Mouse (Mus musculus): ENCODE data around the gene Rnf19b. TPM values are rescaled to one million over a fixed set of nuclear protein-coding genes. Genes with fewer than 3 reads are reported as not detected.

Rnf19b gene
- polyA plus RNA-seq (2015; fragmentation: Nextera tagmentation; extraction: Ambion mirVana): 5.6 and 7.0 TPM in 2 replicates

DNA sequence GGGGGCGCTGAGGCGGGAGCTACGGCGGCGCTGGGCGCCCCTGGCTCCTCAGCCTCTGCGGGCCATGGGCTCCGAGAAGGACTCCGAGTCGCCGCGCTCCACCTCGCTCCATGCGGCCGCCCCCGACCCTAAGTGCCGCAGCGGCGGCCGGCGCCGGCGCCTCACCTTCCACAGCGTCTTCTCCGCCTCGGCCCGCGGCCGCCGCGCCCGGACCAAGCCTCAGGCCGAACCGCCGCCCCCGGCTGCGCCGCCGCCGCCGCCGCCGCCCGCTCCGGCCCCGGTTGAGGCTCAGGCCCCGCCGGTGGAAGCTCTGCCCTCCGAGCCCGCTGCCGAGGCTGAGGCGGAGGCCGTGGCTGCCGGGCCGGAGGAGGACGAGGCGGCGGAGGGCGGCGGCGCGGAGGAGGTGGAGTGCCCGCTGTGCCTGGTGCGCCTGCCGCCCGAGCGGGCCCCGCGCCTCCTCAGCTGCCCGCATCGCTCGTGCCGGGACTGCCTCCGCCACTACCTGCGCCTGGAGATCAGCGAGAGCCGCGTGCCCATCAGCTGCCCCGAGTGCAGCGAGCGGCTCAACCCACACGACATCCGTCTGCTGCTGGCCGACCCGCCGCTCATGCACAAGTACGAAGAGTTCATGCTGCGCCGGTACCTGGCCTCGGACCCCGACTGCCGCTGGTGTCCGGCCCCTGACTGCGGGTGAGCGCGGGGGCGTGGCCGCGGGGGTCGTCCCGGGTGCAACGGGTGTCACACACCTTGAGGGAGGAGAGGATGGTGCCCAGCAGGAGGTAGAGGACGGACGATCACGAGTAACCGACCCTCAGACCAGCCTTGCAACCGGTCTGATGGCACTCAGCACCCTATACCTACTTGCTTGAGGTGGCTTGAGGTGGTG, at the start of gene Rnf19b:
TSS of gene Rnf19b (plus strand) at position 65 of the 886 bp plus-strand sequence.
- no peaks in the 10 kb centered on the region for H3K27me3 ChIP-seq (replicated peaks; ENCODE audit: control insufficient read depth, insufficient read depth, low read length)
- H3K9ac ChIP-seq (ENCODE audit: low read depth, low read length): peak within 1 kb of the TSS; percentile 84
- no peaks in the 10 kb centered on the region for H3K9me3 ChIP-seq (ENCODE audit: control insufficient read depth, low read length)
- H3K27ac ChIP-seq (ENCODE audit: low read length): peak within 1 kb of the TSS; percentile 86
- WGBS: under 1% methylated on average over 71 of the region's 107 CpGs
- peak; percentile 81 for ATAC-seq
- H3K4me1 ChIP-seq (ENCODE audit: control insufficient read depth, insufficient read depth, low read length): peaks cover 17% of the 10 kb centered on the region
- H3K4me3 ChIP-seq (ENCODE audit: low read length): peak within 1 kb of the TSS; percentile 84
- H3K4me2 ChIP-seq (ENCODE audit: low read depth, low read length): peak within 1 kb of the TSS; percentile 98
- no peaks in the 10 kb centered on the region for H3K36me3 ChIP-seq (ENCODE audit: control insufficient read depth, insufficient read depth, low read length)

DNA sequence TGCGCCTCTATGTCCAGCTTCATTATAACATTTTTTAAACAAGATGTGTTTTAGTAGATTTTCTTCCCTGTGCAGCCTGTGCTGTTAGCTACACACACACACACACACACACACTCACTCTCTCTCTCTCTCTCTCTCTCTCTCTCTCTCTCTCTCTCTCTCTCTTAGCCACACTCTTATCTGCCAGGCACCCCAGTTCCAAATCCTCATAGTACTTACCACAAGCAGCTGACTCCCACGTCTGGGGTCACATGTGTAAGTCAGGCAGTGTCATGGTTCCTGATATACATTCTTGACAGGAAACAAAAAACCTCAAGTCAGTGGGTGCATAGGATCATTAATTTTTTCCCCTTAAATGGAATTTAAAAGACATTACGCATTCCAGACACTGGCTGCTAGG, 49.4 kb upstream of the Rnf19b start:
- no peaks in the 10 kb centered on the region for H3K9me3 ChIP-seq (ENCODE audit: control insufficient read depth, low read length)
- peaks cover 24% of the 10 kb centered on the region for H3K36me3 ChIP-seq (ENCODE audit: control insufficient read depth, insufficient read depth, low read length)
- H3K27ac ChIP-seq (ENCODE audit: low read length): no peak overlapping the region
- H3K9ac ChIP-seq (ENCODE audit: low read depth, low read length): no peak overlapping the region
- no peak for ATAC-seq
- 62% methylated on average over 3 of the region's 3 CpGs for WGBS
- H3K4me1 ChIP-seq (ENCODE audit: control insufficient read depth, insufficient read depth, low read length): no peaks in the 10 kb centered on the region
- H3K4me2 ChIP-seq (ENCODE audit: low read depth, low read length): no peak overlapping the region
- H3K4me3 ChIP-seq (ENCODE audit: low read length): no peak overlapping the region
- no peaks in the 10 kb centered on the region for H3K27me3 ChIP-seq (replicated peaks; ENCODE audit: control insufficient read depth, insufficient read depth, low read length)

DNA sequence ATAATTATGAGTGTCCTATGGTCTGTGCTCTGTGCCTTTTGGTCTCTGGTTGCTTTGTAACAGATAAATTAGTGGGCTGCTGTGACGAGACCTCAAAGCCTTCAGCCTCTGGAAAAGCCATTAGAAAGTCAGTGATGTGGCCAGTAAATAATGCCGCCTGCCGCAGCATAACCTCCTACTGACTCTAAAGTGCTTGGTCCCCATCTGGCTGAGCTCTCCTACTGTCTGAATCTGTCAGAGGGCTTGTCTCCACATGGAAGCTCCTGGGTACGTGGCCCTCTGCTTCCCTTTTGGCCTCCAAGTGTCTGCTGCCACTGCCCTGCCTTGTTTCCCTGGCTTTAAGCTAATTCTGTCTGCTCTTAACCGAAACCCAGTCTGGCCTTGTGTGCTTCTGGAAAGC, 48.5 kb upstream of the Rnf19b start:
- WGBS: 79% methylated on average over 5 of the region's 5 CpGs

DNA sequence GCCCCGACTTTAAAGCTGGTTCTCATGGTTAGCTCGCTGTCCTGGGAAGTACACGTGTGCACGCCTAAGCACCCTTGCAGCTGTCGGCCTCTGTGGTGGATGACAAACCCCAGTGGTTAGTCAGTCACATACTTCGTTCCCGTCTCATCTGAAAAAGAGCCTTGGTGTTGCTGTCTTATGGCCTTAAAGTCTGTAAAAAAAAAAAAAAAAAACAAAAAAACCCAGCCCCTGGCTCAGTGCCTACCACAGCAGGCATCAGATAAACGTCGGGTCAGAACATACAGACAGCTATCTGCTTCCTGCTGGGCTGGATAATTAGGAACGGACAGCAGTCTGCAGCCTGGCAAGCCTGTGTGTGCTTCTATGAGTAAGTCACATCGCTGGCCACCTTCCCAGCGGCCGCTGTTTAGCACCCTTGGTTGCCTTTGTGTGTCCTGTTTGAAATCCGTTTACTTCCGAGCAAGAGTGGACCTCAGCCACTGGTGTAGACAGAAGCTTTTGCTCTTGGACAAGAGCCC, 46.4 kb upstream of the Rnf19b start:
- H3K27ac ChIP-seq (ENCODE audit: low read length): no peak overlapping the region
- no peaks in the 10 kb centered on the region for H3K27me3 ChIP-seq (replicated peaks; ENCODE audit: control insufficient read depth, insufficient read depth, low read length)
- H3K36me3 ChIP-seq (ENCODE audit: control insufficient read depth, insufficient read depth, low read length): peaks cover 17% of the 10 kb centered on the region
- no peaks in the 10 kb centered on the region for H3K9me3 ChIP-seq (ENCODE audit: control insufficient read depth, low read length)
- WGBS: 57% methylated on average over 15 of the region's 15 CpGs
- H3K9ac ChIP-seq (ENCODE audit: low read depth, low read length): no peak overlapping the region
- H3K4me2 ChIP-seq (ENCODE audit: low read depth, low read length): no peak overlapping the region
- no peaks in the 10 kb centered on the region for H3K4me1 ChIP-seq (ENCODE audit: control insufficient read depth, insufficient read depth, low read length)
- H3K4me3 ChIP-seq (ENCODE audit: low read length): no peak overlapping the region
- no peak; the same call in 1 of the 2 replicates for ATAC-seq

More for the DNA sequence above, 48.5 kb upstream of the Rnf19b start:
- Histone ChIP-seq H3K9ac (ENCODE audit: low read depth, low read length) (no peak overlapping the region), H3K9me3 (ENCODE audit: control insufficient read depth, low read length) (no peaks in the 10 kb centered on the region), H3K27ac (ENCODE audit: low read length) (no peak overlapping the region), H3K36me3 (ENCODE audit: control insufficient read depth, insufficient read depth, low read length) (peaks cover 22% of the 10 kb centered on the region), H3K4me3 (ENCODE audit: low read length) (no peak overlapping the region), H3K4me1 (ENCODE audit: control insufficient read depth, insufficient read depth, low read length) (no peaks in the 10 kb centered on the region), H3K4me2 (ENCODE audit: low read depth, low read length) (no peak overlapping the region), H3K27me3 (replicated peaks; ENCODE audit: control insufficient read depth, insufficient read depth, low read length) (no peaks in the 10 kb centered on the region)
- no peak for ATAC-seq

DNA sequence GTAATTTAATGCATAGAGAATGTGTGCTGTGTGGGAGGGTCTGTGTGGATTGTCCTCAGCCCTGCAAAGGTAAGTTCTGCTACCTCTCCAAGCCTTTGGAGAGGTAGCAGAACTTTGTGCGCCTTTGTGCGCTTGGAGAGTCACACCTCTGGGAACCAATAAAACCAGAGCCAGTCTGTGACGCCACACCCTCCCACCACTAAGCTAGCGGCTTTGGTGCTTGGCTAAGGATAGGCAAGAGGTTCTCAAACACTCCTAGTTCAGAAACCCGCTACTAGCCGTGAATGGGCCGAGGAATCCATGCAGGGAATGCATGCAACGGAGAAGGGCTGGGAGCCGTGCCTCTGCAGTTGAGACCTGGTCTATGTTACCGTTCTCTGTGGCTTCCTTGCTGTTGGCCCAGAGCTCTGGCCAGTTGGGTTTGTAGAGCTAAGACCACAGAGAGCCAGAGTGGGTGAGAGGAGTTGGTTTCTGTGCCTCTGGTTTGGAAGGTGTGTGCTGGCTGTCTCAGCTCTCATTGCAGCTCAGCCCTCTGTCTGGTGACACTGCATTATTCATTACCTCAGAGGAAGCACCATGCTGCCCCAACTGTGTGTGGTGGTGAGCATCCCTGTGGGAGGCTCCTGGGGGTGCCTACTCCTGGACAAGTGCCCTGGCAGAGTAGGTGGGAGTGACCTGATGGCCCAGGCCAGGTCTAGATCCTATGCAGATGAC, 44.8 kb upstream of the Rnf19b start:
- H3K9me3 ChIP-seq (ENCODE audit: control insufficient read depth, low read length): no peaks in the 10 kb centered on the region
- no peak overlapping the region for H3K9ac ChIP-seq (ENCODE audit: low read depth, low read length)
- H3K4me3 ChIP-seq (ENCODE audit: low read length): no peak overlapping the region
- no peaks in the 10 kb centered on the region for H3K27me3 ChIP-seq (replicated peaks; ENCODE audit: control insufficient read depth, insufficient read depth, low read length)
- no peak overlapping the region for H3K27ac ChIP-seq (ENCODE audit: low read length)
- 47% methylated on average over 10 of the region's 10 CpGs for WGBS
- ATAC-seq: no peak
- H3K4me2 ChIP-seq (ENCODE audit: low read depth, low read length): no peak overlapping the region
- peaks cover 3% of the 10 kb centered on the region; the same call in 1 of the 2 replicates for H3K36me3 ChIP-seq (ENCODE audit: control insufficient read depth, insufficient read depth, low read length)
- H3K4me1 ChIP-seq (ENCODE audit: control insufficient read depth, insufficient read depth, low read length): no peaks in the 10 kb centered on the region

DNA sequence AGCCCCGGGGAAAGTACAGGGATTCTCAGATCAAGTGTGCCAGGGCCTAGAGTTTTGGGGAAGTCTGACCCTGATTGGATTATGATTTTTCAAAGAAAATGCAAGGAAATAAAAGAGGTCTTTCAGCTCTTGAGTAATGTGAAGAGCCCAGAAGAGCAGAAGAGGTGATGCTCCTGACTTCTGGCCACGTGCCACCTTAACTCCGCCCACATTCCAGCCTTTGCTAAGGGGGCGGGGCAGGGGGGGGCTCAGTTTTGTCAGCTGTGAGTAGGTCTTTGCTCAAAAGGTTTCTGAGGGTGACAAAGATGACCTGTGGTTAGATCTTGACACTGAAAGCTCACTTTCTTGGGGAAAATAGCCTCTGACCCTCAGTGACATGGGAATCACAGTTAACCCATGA, 41.7 kb upstream of the Rnf19b start:
- WGBS: 26% methylated on average over 4 of the region's 4 CpGs
- Histone ChIP-seq H3K4me2 (ENCODE audit: low read depth, low read length) (no peak overlapping the region), H3K9me3 (ENCODE audit: control insufficient read depth, low read length) (no peaks in the 10 kb centered on the region), H3K4me1 (ENCODE audit: control insufficient read depth, insufficient read depth, low read length) (no peaks in the 10 kb centered on the region), H3K4me3 (ENCODE audit: low read length) (no peak overlapping the region), H3K27me3 (replicated peaks; ENCODE audit: control insufficient read depth, insufficient read depth, low read length) (no peaks in the 10 kb centered on the region), H3K9ac (ENCODE audit: low read depth, low read length) (no peak overlapping the region), H3K36me3 (ENCODE audit: control insufficient read depth, insufficient read depth, low read length) (no peaks in the 10 kb centered on the region), H3K27ac (ENCODE audit: low read length) (no peak overlapping the region)
- ATAC-seq: no peak

DNA sequence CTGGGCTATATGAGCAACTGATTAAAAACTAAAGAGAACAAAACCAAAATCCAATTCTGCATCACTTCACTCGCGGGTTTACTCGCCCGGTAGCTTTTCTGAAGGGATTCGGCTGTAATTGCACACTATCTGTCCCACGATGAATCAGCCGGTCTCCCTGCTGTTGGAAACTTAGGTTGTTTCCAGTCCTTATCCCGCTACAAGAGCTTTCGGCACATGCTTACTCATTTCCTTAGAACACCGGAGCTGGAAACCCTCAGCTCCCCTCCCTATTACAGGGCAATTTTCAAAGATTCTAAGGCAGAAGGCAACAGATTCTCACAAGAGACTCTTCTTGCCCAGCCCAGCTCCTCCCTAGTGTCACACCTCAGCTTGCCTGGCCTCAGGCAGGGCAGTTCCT, 40.9 kb upstream of the Rnf19b start:
- WGBS: 88% methylated on average over 10 of the region's 10 CpGs
- no peak for ATAC-seq

DNA sequence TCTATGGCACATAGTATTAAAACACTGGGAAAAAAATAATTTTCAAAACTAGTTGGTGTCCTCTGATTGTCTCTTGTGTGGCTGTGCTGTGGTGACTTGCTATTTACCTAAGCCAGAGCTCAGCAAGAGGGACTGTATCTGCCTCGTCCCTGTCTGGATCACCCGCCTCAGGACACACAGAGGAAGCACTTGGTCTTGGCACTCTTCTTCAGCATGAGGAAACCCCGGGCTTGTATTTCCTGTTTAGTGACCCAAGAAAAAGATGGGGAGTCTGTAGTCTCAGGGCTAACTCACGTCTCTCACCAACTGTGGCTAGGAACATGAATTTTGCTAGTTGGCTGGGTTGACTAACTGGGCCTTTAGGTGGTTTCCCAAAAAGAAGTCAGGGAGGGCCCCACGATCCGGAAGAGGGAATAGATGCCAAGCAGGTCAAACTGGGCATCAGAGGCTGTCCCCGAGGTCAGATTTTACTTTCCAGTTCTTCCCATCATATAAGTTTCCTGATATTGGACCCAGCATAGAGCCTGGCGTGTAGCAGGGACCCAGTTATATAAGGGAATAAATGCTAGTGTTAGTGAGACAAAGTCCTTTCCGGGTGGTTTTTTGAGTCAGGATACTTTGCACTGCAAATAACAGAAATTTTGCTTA, 39.2 kb upstream of the Rnf19b start:
- no peaks in the 10 kb centered on the region for H3K36me3 ChIP-seq (ENCODE audit: control insufficient read depth, insufficient read depth, low read length)
- no peak overlapping the region for H3K4me2 ChIP-seq (ENCODE audit: low read depth, low read length)
- H3K9ac ChIP-seq (ENCODE audit: low read depth, low read length): no peak overlapping the region
- no peak overlapping the region for H3K27ac ChIP-seq (ENCODE audit: low read length)
- 82% methylated on average over 9 of the region's 9 CpGs for WGBS
- no peaks in the 10 kb centered on the region for H3K27me3 ChIP-seq (replicated peaks; ENCODE audit: control insufficient read depth, insufficient read depth, low read length)
- no peak overlapping the region for H3K4me3 ChIP-seq (ENCODE audit: low read length)
- H3K4me1 ChIP-seq (ENCODE audit: control insufficient read depth, insufficient read depth, low read length): no peaks in the 10 kb centered on the region
- no peaks in the 10 kb centered on the region for H3K9me3 ChIP-seq (ENCODE audit: control insufficient read depth, low read length)
- ATAC-seq: no peak

More for the DNA sequence above, 40.9 kb upstream of the Rnf19b start:
- Histone ChIP-seq H3K9me3 (ENCODE audit: control insufficient read depth, low read length) (no peaks in the 10 kb centered on the region), H3K4me3 (ENCODE audit: low read length) (no peak overlapping the region), H3K36me3 (ENCODE audit: control insufficient read depth, insufficient read depth, low read length) (no peaks in the 10 kb centered on the region), H3K9ac (ENCODE audit: low read depth, low read length) (no peak overlapping the region), H3K4me2 (ENCODE audit: low read depth, low read length) (no peak overlapping the region), H3K27me3 (replicated peaks; ENCODE audit: control insufficient read depth, insufficient read depth, low read length) (no peaks in the 10 kb centered on the region), H3K27ac (ENCODE audit: low read length) (no peak overlapping the region), H3K4me1 (ENCODE audit: control insufficient read depth, insufficient read depth, low read length) (no peaks in the 10 kb centered on the region)

DNA sequence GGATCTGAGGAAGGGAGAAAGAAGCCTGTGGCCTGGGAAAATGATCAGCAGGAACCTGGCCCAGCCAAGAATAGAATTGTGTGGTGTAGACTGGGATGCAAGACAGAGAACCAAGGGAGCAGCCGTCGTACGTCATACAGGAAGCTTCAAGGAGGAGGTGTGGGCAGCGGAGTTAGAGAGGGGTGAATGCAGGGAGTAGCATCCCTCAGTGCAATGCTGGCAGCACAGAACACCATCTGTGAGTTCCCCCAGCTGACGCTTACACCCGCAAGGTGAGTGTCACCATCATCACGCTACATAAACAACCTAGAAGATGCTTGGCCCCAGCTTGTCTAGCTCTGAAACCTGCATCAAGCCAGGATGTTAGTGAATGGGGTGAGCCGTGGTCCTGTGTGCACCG, 38.3 kb upstream of the Rnf19b start:
- ATAC-seq: no peak
- Histone ChIP-seq H3K4me3 (ENCODE audit: low read length) (no peak overlapping the region), H3K4me2 (ENCODE audit: low read depth, low read length) (no peak overlapping the region), H3K27me3 (replicated peaks; ENCODE audit: control insufficient read depth, insufficient read depth, low read length) (no peaks in the 10 kb centered on the region), H3K36me3 (ENCODE audit: control insufficient read depth, insufficient read depth, low read length) (no peaks in the 10 kb centered on the region), H3K9me3 (ENCODE audit: control insufficient read depth, low read length) (no peaks in the 10 kb centered on the region), H3K27ac (ENCODE audit: low read length) (no peak overlapping the region), H3K4me1 (ENCODE audit: control insufficient read depth, insufficient read depth, low read length) (peaks cover 4% of the 10 kb centered on the region), H3K9ac (ENCODE audit: low read depth, low read length) (no peak overlapping the region)
- WGBS: 73% methylated on average over 9 of the region's 9 CpGs

Data from intestine, embryonic 16.5 days (tissue).